Mouse (Mus musculus): ENCODE measurements at regions not wholly inside any gene's neighbourhood (a gene's known extent, or its start where the extent isn't known, plus 50 kb on each side); places are given as distances from the start of the nearest gene placed in this dataset.

DNA sequence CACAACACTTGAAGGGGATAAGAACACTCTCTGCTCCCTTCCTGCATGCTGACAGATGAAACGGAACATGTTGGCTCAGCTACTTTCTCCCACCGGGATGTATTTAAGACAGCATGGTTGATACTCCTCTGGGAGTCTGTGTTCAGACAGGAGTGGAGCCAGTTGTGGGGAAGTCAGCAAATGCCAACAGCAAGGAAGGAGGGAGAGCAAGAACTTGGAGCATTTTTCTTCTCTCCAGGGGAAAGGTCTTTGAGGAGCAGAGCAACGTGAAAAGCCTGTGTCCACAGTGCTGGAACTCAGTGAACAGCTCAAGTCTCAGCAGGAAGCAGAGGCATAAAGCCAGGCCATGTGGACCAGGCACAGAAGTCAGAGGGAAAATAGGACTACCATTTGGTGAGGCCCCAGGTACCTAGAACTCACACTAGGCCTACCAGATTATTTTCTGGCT is 188.8 kb upstream of the Dmac1 start:
- no peak for TF ChIP-seq CTCF (IDR thresholded peaks at IDR 0.05; ENCODE audit: low read depth)
- TF ChIP-seq EP300 (IDR thresholded peaks at IDR 0.05; ENCODE audit: low read depth): no peak
